Mouse (Mus musculus): Measurements from ENCODE around the gene Phkb. TPM values are rescaled to one million over a fixed set of nuclear protein-coding genes. Genes with fewer than 3 reads are reported as not detected.

The Phkb gene
- polyA plus RNA-seq, 1 experiment from 2014 or later = 10.4 TPM

DNA sequence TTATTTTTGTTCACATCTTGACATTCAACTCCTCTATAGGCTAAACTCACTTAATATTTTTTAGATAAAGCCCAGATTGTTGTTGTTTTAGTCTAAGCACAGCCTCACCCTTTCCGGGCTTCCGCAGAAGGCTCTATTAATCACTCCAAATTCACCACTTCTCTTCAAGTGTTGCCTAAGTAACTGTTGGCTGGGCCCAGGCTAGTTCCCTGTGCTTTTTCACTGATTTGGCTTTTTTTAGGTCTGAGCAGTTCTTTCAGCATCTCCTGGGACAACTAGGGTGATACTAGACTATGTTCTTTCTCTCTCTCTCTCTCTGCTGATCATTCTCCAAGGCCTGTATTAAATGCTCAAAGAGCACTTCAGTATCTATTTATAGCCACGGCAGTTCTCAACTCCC lies 85.3 kb downstream of the Phkb start:
- no peak for TF ChIP-seq EP300 (IDR thresholded peaks at IDR 0.05; ENCODE audit: low read depth)
- no peaks in the 10 kb centered on the region for H3K27me3 ChIP-seq (ENCODE audit: insufficient read depth, low read length)
- ATAC-seq = no peak
- no peak overlapping the region for H3K9ac ChIP-seq (replicated peaks)
- no peak overlapping the region for H3K4me3 ChIP-seq (ENCODE audit: low read depth, low read length)
- no peaks in the 10 kb centered on the region for H3K4me1 ChIP-seq (ENCODE audit: insufficient read depth)
- WGBS (ENCODE audit: insufficient replicate concordance) = 80% methylated on average over 3 of the region's 3 CpGs
- H3K4me2 ChIP-seq (ENCODE audit: low read depth, low read length) = no peak overlapping the region
- no peak overlapping the region for H3K27ac ChIP-seq (ENCODE audit: low read depth)
- H3K9me3 ChIP-seq (ENCODE audit: low read length) = no peaks in the 10 kb centered on the region
- DNase-seq = no peak
- no peaks in the 10 kb centered on the region for H3K36me3 ChIP-seq (replicated peaks; ENCODE audit: insufficient read depth, low read length)

GRCm38 (mm10) chr8:85936148-85936547 lies 95.4 kb downstream of the Phkb start:
- no peak for ATAC-seq
- H3K9me3 ChIP-seq (ENCODE audit: low read length) = no peaks in the 10 kb centered on the region
- H3K9ac ChIP-seq (replicated peaks) = no peak overlapping the region
- H3K27ac ChIP-seq (ENCODE audit: low read depth) = no peak overlapping the region
- H3K27me3 ChIP-seq (ENCODE audit: insufficient read depth, low read length) = no peaks in the 10 kb centered on the region
- H3K4me2 ChIP-seq (ENCODE audit: low read depth, low read length) = no peak overlapping the region
- 0 out of 2 replicates have a peak, but pooled peaks cover 6% of the 10 kb centered on the region for H3K36me3 ChIP-seq (replicated peaks; ENCODE audit: insufficient read depth, low read length)
- DNase-seq = no peak
- WGBS (ENCODE audit: insufficient replicate concordance) = 72% methylated on average over 5 of the region's 5 CpGs
- H3K4me1 ChIP-seq (ENCODE audit: insufficient read depth) = no peaks in the 10 kb centered on the region
- H3K4me3 ChIP-seq (ENCODE audit: low read depth, low read length) = no peak overlapping the region
- TF ChIP-seq EP300 (IDR thresholded peaks at IDR 0.05; ENCODE audit: low read depth) (no peak), CTCF (IDR thresholded peaks at IDR 0.05; ENCODE audit: low read depth) (no peak)

GRCm38 (mm10) chr8:85937343-85937742 lies 96.6 kb downstream of the Phkb start:
- Histone ChIP-seq H3K4me3 (ENCODE audit: low read depth, low read length) (no peak overlapping the region), H3K36me3 (replicated peaks; ENCODE audit: insufficient read depth, low read length) (0 out of 2 replicates have a peak, but pooled peaks cover 9% of the 10 kb centered on the region), H3K27me3 (ENCODE audit: insufficient read depth, low read length) (no peaks in the 10 kb centered on the region), H3K27ac (ENCODE audit: low read depth) (no peak overlapping the region), H3K4me2 (ENCODE audit: low read depth, low read length) (no peak overlapping the region), H3K9me3 (ENCODE audit: low read length) (no peaks in the 10 kb centered on the region), H3K9ac (replicated peaks) (no peak overlapping the region), H3K4me1 (ENCODE audit: insufficient read depth) (no peaks in the 10 kb centered on the region)
- TF ChIP-seq CTCF (IDR thresholded peaks at IDR 0.05; ENCODE audit: low read depth) (no peak), EP300 (IDR thresholded peaks at IDR 0.05; ENCODE audit: low read depth) (no peak)
- no peak for DNase-seq
- 78% methylated on average over 7 of the region's 7 CpGs for WGBS (ENCODE audit: insufficient replicate concordance)
- no peak for ATAC-seq

DNA sequence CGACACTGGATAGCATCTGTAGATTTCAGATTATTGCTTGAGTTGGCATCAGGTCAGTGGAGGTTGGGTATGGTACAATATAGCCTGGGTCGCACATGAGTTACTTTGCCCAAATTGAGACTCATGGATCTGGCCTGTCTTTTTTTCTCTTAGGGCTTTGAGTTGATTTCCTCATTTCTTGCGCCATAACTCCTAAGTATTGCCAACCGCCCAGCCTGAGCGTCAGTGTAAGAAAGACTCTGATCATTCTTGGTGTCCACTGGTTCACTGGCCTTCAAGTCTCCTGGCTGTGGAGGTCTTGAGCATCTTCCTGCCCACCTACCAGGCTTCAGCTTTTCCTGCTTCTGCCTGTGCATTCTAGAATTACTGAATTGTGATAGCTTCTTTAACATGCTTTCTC lies 104.1 kb downstream of the Phkb start:
- TF ChIP-seq EP300 (IDR thresholded peaks at IDR 0.05; ENCODE audit: low read depth) (no peak), CTCF (IDR thresholded peaks at IDR 0.05; ENCODE audit: low read depth) (no peak)
- DNase-seq = no peak

DNA sequence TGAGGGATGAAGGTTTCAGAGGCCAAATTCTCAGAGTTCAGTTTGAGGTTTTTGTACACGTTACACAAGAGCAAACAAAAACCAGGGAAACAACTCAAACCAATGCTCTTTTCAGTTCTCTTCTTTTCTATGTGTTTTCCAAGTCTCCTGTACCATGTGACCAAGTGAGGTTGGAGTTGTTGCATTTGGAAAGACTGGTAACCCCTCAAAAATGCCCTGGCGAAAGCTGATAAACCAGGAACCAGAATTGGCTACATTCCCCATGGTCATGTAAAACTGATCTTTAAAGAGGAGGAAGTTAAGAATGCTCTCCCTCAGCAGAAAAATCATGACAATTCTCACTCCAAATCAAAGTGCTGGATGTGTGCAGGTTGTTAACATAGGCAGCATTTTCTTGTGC lies 117.6 kb downstream of the Phkb start:
- DNase-seq = no peak
- no peak for TF ChIP-seq CTCF (IDR thresholded peaks at IDR 0.05; ENCODE audit: low read depth)
- TF ChIP-seq EP300 (IDR thresholded peaks at IDR 0.05; ENCODE audit: low read depth) = no peak
- Histone ChIP-seq H3K36me3 (replicated peaks; ENCODE audit: insufficient read depth, low read length) (0 out of 2 replicates have a peak, but pooled peaks cover 3% of the 10 kb centered on the region), H3K9me3 (ENCODE audit: low read length) (no peaks in the 10 kb centered on the region), H3K4me1 (ENCODE audit: insufficient read depth) (no peaks in the 10 kb centered on the region), H3K27me3 (ENCODE audit: insufficient read depth, low read length) (no peaks in the 10 kb centered on the region), H3K9ac (replicated peaks) (no peak overlapping the region), H3K27ac (ENCODE audit: low read depth) (no peak overlapping the region), H3K4me2 (ENCODE audit: low read depth, low read length) (no peak overlapping the region), H3K4me3 (ENCODE audit: low read depth, low read length) (no peak overlapping the region)
- no peak for ATAC-seq
- 70% methylated on average over 2 of the region's 2 CpGs for WGBS (ENCODE audit: insufficient replicate concordance)

More for the DNA sequence above, 104.1 kb downstream of the Phkb start:
- Histone ChIP-seq H3K4me2 (ENCODE audit: low read depth, low read length) (no peak overlapping the region), H3K27me3 (ENCODE audit: insufficient read depth, low read length) (no peaks in the 10 kb centered on the region), H3K36me3 (replicated peaks; ENCODE audit: insufficient read depth, low read length) (peaks cover 13% of the 10 kb centered on the region; the same call in 1 of the 2 replicates), H3K4me1 (ENCODE audit: insufficient read depth) (no peaks in the 10 kb centered on the region), H3K9me3 (ENCODE audit: low read length) (no peaks in the 10 kb centered on the region), H3K4me3 (ENCODE audit: low read depth, low read length) (no peak overlapping the region), H3K9ac (replicated peaks) (no peak overlapping the region), H3K27ac (ENCODE audit: low read depth) (no peak overlapping the region)
- no peak for ATAC-seq
- WGBS (ENCODE audit: insufficient replicate concordance) = 75% methylated on average over 5 of the region's 5 CpGs

DNA sequence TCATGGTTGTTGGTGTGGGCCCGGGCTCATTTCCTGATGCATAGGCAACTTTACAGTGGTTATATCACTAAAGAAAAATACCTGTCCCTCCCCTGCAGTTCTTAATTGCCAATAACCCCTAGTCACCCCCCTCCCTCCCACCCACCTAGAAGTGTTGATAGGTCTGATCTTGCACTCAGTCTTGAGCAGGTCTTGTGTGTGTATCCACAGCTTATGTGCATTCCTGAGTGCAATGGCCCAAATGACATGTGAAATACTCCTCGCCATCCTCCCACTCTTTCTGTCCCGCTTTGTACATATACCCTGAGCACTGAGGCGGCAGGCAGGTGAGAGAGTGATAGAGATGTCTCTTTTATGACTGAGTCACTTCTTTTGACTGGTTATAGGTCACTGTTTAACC lies 119.1 kb downstream of the Phkb start:
- no peak for TF ChIP-seq CTCF (IDR thresholded peaks at IDR 0.05; ENCODE audit: low read depth)
- no peak for TF ChIP-seq EP300 (IDR thresholded peaks at IDR 0.05; ENCODE audit: low read depth)
- WGBS (ENCODE audit: insufficient replicate concordance) = 83% methylated on average over 4 of the region's 4 CpGs
- no peak for DNase-seq

DNA sequence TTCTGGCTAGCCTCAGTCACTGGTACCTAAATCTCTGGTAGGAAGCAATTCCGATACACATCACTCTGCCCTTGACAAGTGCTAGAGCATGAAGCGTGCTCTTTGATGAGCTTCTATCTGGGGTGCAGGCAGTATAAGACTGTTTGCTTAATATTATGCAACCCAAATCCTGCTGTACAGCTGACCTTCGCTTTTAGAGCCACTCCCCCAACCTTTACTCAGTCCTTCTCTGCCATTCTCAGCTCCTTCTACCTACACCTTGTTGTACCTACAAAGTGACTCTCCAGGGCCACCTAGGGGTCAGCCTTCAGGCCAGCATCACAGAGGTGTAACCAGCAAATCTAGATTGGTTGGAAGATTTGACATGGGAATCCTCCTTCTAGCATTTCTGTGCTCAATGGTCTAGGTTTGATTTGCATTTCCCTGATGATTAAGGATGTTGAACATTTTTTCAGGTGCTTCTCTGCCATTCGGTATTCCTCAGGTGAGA lies 136.9 kb downstream of the Phkb start:
- Histone ChIP-seq H3K4me2 (ENCODE audit: low read depth, low read length) (no peak overlapping the region), H3K9ac (replicated peaks) (no peak overlapping the region), H3K27ac (ENCODE audit: low read depth) (no peak overlapping the region), H3K4me1 (ENCODE audit: insufficient read depth) (no peaks in the 10 kb centered on the region), H3K9me3 (ENCODE audit: low read length) (no peaks in the 10 kb centered on the region), H3K27me3 (ENCODE audit: insufficient read depth, low read length) (no peaks in the 10 kb centered on the region), H3K4me3 (ENCODE audit: low read depth, low read length) (no peak overlapping the region), H3K36me3 (replicated peaks; ENCODE audit: insufficient read depth, low read length) (peaks cover 7% of the 10 kb centered on the region; the same call in 1 of the 2 replicates)
- no peak for ATAC-seq
- TF ChIP-seq CTCF (IDR thresholded peaks at IDR 0.05; ENCODE audit: low read depth) = peak; percentile 22; the same call in 1 of the 2 replicates
- TF ChIP-seq EP300 (IDR thresholded peaks at IDR 0.05; ENCODE audit: low read depth) = no peak
- WGBS (ENCODE audit: insufficient replicate concordance) = 64% methylated on average over 4 of the region's 4 CpGs
- DNase-seq = no peak

More for the DNA sequence above, 119.1 kb downstream of the Phkb start:
- H3K27ac ChIP-seq (ENCODE audit: low read depth) = no peak overlapping the region
- 0 out of 2 replicates have a peak, but pooled peaks cover 3% of the 10 kb centered on the region for H3K36me3 ChIP-seq (replicated peaks; ENCODE audit: insufficient read depth, low read length)
- H3K9ac ChIP-seq (replicated peaks) = no peak overlapping the region
- no peaks in the 10 kb centered on the region for H3K27me3 ChIP-seq (ENCODE audit: insufficient read depth, low read length)
- H3K9me3 ChIP-seq (ENCODE audit: low read length) = no peaks in the 10 kb centered on the region
- H3K4me3 ChIP-seq (ENCODE audit: low read depth, low read length) = no peak overlapping the region
- no peaks in the 10 kb centered on the region for H3K4me1 ChIP-seq (ENCODE audit: insufficient read depth)
- no peak for ATAC-seq
- H3K4me2 ChIP-seq (ENCODE audit: low read depth, low read length) = no peak overlapping the region
